Mouse (Mus musculus) cerebellum, postnatal 36 days (tissue): ENCODE results near the gene Fbxw8.

Experiments
- DNase-seq, 2 experiments: peaks; one replicate each; pipeline ENCODE4 v3.0.0; 2021 to 2022; ENCODE audit warnings: mixed read lengths in 2 of 2

Gene Fbxw8

DNA sequence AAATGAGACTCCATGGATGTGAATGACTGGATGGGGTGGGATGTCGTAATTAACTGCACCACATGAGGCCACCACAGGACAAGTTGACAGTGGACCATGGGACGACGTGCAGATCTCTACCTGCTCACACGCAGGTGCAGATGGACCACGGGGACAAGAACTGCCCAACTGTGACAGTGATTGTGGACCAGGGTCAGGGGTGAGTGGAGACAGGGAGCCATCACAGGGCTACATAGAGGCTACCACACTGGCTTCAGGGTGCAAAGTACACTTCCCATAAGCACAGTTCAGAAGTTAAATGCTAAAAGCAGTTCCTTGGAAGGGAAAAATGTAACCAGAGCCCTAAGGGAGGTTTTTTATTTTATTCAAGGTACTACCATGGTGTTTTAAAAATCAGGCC lies 83.5 kb downstream of the Fbxw8 start:
- no peak for DNase-seq

DNA sequence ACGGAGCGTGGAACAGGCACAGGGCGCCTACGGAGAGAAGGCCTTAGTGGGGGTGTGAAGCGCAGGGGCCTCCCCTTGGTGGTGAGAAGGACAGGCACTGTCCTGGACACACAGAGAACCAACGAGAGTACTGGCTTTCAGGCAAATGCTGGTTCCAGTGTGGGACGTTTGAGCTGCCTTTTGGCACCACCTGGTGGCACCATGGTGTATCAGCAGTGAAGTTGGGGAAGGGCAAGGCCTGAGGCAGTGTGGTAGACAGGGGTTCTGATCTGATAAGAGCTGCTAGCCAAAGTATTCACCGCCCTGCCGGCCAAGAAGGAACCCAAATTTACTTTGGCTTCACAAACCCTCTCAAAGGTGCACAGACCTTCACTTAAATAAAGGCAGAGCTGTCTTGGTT lies 85.9 kb downstream of the Fbxw8 start:
- peak; percentile 88 to 92 for DNase-seq

DNA sequence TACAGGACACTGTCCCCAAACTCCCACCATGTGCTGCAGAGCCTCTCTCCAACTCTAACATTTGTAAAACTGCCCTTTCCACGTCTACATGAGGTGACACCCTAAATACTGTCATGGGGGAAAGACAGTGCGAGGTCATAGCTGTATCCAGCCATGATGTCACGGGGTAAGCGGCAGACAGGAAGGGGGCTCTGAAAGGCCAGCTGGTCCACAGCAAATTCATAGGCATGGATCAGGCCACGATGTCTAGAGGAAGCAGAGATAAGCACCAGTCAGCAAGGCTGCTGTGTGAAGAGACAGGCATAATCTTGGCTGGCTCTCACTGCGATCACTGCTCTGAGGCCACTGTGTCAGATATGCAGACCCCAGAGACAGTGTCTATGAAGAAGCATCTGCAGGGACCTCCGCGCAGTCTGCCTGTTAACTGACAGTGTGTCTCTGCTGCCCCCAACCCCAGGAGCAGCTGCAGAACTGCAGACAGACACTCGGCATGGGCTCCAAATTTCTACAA lies 87.2 kb downstream of the Fbxw8 start:
- no peak for DNase-seq

DNA sequence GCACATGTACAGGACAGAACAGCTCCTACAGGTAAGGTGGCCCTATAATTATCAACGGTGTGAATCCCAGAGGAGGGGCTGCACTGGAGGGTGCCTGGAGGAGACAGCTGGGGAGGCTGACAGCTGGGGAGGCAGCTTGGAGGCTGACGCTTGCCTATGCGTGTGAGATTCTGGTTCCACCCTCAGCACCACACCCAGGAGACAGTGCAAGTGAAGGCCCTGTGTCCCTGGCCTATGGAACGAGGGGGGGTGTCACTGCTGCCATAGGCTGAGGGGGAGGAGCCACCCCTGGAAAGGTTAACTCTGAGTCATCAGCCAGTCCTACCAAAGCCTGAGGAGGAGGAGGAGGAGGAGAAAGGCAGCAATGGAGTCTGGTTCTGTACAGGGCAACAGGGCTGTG lies 87.7 kb downstream of the Fbxw8 start:
- DNase-seq, result no peak

DNA sequence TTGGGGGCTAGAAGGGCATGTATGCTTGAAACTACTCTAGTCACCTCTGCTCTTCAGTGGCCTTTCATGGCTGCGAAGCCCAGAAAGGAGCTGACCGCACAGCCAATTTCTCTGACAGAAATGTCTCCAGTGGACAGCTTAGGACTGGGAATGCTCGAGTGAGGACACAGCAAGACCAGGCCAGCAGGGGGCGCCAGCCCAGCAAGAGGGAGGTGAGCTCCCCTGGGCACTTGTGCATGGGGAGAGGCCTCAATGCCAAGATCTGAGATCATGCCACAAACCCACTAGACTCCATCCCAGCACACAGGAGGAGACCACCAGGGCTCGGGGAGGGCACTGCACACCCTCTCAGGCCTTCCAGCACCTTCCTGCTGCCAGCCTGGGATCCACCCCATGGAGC lies 88.4 kb downstream of the Fbxw8 start:
- peak; percentile 83 to 90 for DNase-seq

DNA sequence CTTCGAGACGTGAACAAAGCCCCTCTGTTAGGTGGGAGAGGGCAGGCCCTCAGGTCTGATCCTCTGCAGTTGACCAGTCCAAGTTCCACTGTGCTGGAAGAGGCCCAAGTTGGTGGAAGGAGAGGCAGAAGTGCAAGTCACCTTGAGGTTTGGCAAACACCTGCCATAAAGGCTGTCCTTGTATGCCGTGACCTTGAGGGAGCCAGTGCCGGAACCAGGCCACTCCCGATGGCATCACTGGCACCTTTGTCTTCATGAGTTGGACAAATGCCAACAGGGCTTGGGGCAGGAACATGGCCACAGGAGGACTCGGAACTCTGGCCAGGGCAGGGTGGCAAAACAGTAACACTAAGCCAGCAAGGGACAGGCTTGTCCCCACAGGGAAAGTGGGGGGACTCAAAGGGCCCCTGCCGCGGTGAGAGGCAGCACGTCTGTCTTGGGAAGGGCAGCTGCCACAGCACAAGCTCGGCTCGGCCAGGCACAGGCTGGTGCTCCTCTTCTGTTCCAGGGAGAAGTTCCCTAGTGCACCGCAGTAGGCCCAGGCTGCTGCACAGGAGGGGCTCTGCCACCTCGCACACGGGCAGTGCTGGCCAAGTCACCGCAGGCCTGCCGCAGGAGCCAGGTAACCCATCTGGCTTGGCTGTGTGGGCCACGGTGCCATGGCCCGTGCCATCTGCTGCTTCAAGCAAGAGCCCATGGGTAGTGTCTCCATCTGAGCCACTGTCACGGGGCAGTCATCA lies 89.6 kb downstream of the Fbxw8 start:
- peak; percentile 84 for DNase-seq

DNA sequence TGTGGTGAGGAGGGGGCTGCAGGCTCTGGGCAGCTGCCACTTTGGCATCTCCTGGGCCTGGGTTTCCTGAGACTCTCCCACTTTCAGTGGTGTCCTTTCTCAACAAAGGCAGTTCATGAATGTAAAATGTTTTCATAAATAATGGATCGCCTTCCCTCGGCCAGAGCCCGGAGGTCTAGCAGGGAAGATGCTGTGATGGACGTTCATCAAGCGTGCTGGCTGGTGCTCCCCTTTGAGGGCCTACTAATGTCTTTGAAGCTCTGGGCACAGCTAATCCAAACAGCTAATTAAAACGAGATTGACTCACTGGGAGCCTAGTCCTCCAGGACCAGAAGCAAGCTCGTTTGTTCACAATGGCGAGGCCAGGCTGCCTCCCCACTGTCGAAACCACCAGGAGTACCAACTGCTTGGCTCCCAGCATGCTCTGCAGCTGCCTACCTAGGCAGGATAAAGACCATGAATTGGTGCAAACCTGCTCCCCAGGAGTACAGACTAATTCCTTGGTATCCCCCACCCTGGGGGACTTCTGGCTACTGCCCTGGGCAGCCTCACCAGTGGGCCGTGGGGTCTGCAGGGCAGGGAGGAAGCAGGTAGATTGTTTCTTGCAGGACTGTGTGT lies 90.9 kb downstream of the Fbxw8 start:
- DNase-seq, result no peak

GRCm38 (mm10) chr5:118063181-118063621 lies 92.1 kb downstream of the Fbxw8 start:
- DNase-seq, result no peak

DNA sequence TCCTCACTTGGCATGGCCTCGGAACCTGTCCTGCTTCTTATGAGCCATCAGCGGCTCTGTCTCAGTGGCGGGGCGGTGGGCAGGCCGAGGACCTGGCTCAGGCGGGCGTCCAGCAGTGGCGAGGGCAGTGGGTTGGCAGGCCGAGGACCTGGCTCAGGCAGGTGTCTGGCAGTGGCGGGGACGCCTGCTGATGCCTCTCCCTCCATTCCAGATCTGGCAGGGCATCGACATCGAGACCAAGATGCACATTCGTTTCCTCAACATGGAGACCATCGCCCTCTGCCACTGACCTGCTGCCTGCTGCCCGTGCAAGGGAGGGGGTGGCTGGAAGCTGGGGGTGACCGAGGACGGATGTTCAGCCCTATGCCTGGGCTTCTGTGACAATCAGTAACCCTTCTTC lies 93.9 kb downstream of the Fbxw8 start:
- peak in 1 of 2 experiments; percentile 61 for DNase-seq

GRCm38 (mm10) chr5:118059646-118060045 lies 95.6 kb downstream of the Fbxw8 start:
- DNase-seq, result peak in 1 of 2 experiments; percentile 43

DNA sequence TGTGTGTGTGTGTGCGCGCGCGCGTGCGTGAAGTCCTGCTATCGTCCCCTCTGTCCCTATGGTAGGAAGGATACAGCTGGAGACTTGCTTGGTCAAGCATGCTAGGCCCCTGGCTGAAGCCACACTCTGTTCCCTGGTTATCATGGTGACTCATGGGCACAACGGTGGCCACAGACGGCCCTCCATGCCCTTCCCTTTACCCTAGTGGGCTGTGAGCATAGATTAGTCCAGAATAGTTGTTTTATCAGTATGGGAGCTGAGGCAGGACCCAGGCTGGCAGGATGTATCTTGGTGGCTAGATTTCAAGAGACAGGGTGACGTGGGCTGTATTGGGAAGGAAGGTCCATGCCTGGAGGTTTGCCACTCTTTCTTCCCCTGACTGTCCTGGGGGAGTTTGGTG lies 96.4 kb downstream of the Fbxw8 start:
- no peak for DNase-seq

DNA sequence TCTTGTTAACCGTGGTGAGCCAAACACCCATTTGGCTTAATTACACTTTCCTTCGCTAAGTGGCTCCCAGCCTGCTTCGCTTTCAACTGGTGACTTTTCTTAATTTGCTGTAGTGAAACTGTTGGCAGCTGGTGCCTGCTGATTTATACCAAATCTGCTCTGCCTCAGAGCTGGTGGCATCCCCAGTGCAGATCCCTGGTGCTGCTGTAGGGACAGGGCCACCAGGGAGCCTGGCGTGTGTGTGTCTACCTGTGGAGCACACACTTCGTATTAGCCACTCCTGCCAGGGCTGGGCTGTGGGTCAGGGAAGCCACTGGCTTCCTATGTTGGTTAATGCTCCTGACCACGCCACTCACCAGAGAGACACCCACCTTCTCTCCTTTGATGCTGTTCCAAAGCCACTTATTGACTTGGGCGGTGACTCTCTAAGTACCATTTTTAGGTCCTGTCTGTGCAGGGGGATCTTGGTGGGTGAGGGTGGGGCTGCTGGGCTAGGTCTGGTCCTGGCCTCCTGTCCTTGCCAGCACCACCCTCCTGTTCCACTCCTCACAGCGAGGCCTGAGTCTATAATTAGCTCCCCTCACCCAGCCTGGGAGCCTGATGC lies 97.7 kb downstream of the Fbxw8 start:
- DNase-seq, result no peak

- no peak for DNase-seq
These were observed 102.1 kb downstream of the Fbxw8 start for GRCm38 (mm10) chr5:118053205-118053604.

DNA sequence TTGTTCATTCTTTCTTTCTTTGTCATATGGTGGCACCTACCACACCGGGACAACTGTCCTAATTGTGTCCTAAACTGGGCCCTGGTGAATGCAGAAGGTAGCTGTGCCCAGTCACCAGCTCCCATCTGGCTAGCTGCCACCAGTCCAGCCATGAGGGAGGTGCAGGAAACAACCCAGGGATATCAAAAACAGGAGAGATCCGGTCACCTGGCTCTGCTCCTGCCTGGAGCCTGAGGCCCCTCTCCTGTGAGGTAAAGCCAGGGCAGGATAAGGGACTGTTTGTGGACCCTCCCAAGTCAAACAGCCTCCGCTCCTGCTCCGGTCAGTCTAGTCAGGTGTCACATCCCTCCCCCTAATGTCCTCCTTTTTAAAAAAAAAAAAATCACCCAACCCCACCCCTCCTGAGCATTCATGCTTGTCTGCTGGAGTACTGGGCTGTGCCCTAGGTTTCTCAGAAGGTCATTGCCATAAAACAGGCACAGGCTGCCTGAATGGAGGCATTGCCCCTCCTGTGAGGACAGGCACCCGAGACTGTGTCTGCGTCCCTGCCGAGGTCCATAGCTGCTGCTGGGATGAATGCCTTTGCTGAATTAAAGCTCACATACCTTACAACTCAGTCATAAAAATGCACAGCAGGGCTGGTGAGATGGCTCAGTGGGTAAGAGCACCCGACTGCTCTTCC lies 103.1 kb downstream of the Fbxw8 start:
- DNase-seq, result peak; percentile 81 to 84

DNA sequence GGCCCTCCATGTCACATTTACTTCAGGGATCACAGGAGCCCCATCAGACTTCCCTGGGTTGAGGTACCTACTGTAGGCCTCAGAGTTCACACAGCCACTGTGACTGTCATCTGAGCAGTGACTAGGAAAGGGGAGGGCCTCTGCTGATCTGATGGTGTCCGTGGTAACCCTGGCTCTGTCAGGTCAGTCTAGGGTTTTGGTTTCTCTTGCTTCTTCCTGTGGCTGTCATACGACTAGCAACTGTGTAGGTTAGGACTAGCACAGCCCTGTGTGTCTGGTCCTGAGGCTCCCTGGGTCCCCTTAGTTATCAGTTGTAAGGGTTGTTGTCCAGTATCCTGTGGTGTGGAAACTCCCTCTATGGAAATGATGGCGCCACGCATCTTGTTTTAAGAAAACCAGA lies 104.5 kb downstream of the Fbxw8 start:
- no peak for DNase-seq

GRCm38 (mm10) chr5:118048928-118049327 lies 106.3 kb downstream of the Fbxw8 start:
- no peak for DNase-seq

DNA sequence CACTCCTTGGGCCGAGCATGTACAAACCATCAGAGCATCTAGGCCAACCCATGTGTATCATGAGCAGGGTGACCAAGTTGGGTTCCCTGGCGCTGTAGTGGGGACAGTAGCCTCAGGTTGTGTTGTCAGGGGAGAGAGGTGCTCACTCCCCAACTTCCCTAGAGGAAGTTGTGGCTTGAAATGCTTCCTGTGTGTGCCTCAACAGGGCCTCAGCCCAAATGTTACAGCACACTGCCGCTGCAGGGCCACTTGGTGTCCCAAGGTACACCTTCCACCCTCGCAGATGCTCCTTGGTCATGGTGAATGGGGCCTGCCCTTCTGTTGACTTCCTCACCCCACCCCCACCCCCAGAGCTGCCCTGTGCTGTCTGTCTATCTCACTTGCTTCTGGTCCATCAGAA lies 106.9 kb downstream of the Fbxw8 start:
- DNase-seq, result no peak

DNA sequence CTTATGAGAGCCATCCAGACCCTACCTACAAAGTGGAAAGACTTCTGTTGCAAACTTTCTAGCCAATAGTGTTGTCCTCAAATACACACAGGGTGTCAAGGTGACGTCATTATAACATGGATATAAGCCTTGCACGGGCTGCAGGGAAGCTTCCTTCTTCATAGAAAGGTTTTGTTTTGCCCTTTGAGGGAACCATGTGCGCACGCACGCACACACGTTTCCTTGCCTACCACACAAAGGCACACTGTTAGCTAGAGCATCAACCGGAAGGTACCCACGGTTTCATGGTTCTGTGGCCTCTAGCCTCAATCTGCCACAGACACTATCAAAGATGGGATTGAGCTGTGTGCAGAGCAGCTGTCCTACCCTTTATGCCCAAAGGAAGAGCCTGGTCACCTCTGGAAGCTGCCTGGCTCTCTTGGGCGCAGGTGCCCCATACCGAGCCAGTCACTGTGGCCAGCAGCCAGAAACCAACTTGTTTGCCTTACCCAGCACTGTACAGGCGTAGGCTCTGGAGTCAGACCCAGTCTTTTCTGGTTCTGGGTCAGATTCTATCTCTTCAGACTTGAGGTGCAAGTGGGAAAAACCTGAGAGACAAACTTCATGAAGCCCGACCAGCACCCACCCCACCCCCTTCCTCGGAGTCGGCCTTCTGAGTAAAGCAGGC lies 108.0 kb downstream of the Fbxw8 start:
- no peak for DNase-seq

DNA sequence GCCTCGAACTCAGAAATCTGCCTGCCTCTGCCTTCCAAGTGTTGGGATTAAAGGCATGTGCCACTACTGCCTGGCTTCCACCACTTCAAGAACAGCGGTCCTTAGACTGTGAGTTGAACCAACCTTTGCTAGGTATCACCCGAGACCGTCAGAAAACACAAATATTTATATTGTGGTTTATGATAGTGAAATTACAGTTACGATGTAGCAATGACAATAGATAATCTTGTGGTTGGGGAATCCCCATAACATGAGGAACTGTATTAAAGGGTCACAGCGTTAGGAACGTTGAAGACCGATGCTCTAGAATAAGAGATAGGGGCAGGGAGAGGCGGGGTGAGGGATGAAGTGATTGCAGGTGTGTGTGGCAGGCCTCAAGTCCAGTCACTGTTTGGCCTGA lies 109.9 kb downstream of the Fbxw8 start:
- no peak for DNase-seq

DNA sequence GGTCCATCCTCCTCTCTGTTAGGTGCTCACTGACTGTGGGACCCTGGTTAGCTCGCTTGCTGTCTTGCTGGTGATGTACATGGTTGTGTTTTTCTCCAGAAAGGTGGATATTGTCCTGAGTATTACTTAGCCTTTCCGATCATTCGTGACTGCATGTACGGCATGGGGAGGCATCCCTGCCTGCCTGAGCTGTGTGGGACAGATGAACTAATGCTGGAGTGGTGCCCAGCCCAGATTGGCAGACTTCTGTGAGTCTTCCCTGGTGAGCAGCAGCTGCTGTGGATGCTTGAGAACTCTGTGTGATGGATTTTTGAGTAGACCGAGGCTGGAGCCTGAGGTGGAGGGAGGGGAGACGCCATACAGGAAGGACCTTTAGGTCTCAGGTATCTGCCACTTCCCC lies 110.4 kb downstream of the Fbxw8 start:
- DNase-seq, result peak; percentile 84 to 86

GRCm38 (mm10) chr5:118043761-118044160 lies 111.5 kb downstream of the Fbxw8 start:
- no peak for DNase-seq

GRCm38 (mm10) chr5:118042599-118042998 lies 112.7 kb downstream of the Fbxw8 start:
- peak; percentile 92 to 96 for DNase-seq

DNA sequence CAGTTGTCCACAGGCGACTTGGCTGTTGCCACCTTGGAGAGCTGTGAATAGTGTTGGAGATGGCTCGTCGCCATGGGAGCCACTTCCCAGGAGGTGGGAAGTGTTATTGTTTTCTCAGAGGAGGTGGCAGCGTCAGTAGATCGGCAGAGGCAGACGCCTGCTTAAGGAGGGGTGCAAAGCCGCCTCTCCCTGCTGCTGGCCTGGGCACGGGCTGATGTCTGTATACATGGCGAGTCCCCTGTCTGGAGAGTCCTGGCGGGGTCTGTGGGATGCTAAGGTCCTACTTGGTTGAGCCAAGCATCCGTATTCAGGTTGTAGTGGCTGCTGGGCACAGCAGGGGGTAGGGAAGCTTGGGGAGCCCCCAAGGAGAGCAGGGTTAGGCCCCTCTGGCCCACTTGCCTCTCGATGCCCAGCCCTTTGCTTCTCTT lies 116.0 kb downstream of the Fbxw8 start:
- peak in 1 of 2 experiments; percentile 41 for DNase-seq
